Mouse (Mus musculus): ENCODE results near the gene Pde11a. TPM values are rescaled to one million over a fixed set of nuclear protein-coding genes. Genes with fewer than 3 reads are reported as not detected.

The Pde11a gene
- 0.12 TPM in 1 of 2 replicates, not detected in the other for polyA plus RNA-seq (2014; fragmentation: Nextera tagmentation; extraction: Ambion mirVana)

- DNase-seq (ENCODE audit: low spot score, missing footprints): peak; percentile 90
- Histone ChIP-seq H3K4me2 (peak within 1 kb of the TSS; percentile 91), H3K4me3 (ENCODE audit: low read depth, low read length) (peak within 1 kb of the TSS; percentile 38), H3K9me3 (ENCODE audit: control insufficient read depth, low read length) (no peaks in the 10 kb centered on the region), H3K9ac (ENCODE audit: low read length) (peak within 1 kb of the TSS; percentile 49), H3K36me3 (ENCODE audit: control insufficient read depth, insufficient read depth, low read length) (no peaks in the 10 kb centered on the region), H3K4me1 (ENCODE audit: control insufficient read depth, insufficient read depth, low read length) (peaks cover 3% of the 10 kb centered on the region), H3K27ac (ENCODE audit: low read depth, low read length) (no peak within 1 kb of the TSS), H3K27me3 (ENCODE audit: control insufficient read depth, insufficient read depth, low read length) (peaks cover 8% of the 10 kb centered on the region)
- WGBS: 17% methylated on average over 41 of the region's 41 CpGs
- peak; percentile 78 for ATAC-seq (ENCODE audit: low FRiP score)
Measured at GRCm38 (mm10) chr2:76338215-76339156, at the start of gene Pde11a. TSS of gene Pde11a (minus strand) at chr2:76338774.

- Histone ChIP-seq H3K27ac (ENCODE audit: low read depth, low read length) (no peak overlapping the region), H3K27me3 (ENCODE audit: control insufficient read depth, insufficient read depth, low read length) (no peaks in the 10 kb centered on the region), H3K4me2 (no peak overlapping the region), H3K36me3 (ENCODE audit: control insufficient read depth, insufficient read depth, low read length) (peaks cover 3% of the 10 kb centered on the region), H3K4me3 (ENCODE audit: low read depth, low read length) (no peak overlapping the region), H3K9me3 (ENCODE audit: control insufficient read depth, low read length) (no peaks in the 10 kb centered on the region), H3K4me1 (ENCODE audit: control insufficient read depth, insufficient read depth, low read length) (no peaks in the 10 kb centered on the region; the same call in 1 of the 2 replicates), H3K9ac (ENCODE audit: low read length) (no peak overlapping the region)
- ATAC-seq (ENCODE audit: low FRiP score) (no peak), DNase-seq (ENCODE audit: low spot score, missing footprints) (peak; percentile 67)
Measured at GRCm38 (mm10) chr2:76386531-76386930, 48.0 kb upstream of the Pde11a start.

DNA sequence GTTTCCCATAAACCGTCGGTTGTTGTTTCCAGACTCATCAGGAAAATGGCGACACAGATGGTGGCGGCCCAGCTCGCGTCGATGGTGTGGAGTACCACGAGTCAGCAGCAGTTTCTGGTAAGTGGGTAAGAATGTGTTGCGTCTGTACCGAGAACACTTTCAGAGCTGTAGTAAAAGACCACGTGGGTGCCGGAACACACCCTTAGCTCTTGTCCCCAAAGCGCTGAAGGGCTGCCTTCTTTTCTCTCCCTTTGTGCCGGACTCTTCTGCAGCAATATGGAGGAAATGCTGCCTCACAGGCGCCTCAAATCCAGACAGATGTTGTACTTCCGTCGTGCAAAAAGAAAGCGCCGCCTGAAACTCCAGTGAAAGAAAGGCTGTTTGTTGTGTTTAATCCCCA is 40.1 kb upstream of the Pde11a start:
- H3K4me2 ChIP-seq: no peak overlapping the region
- no peak overlapping the region for H3K27ac ChIP-seq (ENCODE audit: low read depth, low read length)
- H3K9ac ChIP-seq (ENCODE audit: low read length): no peak overlapping the region
- 96% methylated on average over 19 of the region's 19 CpGs for WGBS
- DNase-seq (ENCODE audit: low spot score, missing footprints) (no peak), ATAC-seq (ENCODE audit: low FRiP score) (no peak)
- H3K9me3 ChIP-seq (ENCODE audit: control insufficient read depth, low read length): no peaks in the 10 kb centered on the region
- peaks cover 13% of the 10 kb centered on the region for H3K36me3 ChIP-seq (ENCODE audit: control insufficient read depth, insufficient read depth, low read length)
- H3K4me3 ChIP-seq (ENCODE audit: low read depth, low read length): no peak overlapping the region
- H3K4me1 ChIP-seq (ENCODE audit: control insufficient read depth, insufficient read depth, low read length): no peaks in the 10 kb centered on the region
- H3K27me3 ChIP-seq (ENCODE audit: control insufficient read depth, insufficient read depth, low read length): no peaks in the 10 kb centered on the region

- DNase-seq (ENCODE audit: low spot score, missing footprints): no peak
- Histone ChIP-seq H3K4me1 (ENCODE audit: control insufficient read depth, insufficient read depth, low read length) (peaks cover 7% of the 10 kb centered on the region), H3K4me2 (no peak overlapping the region), H3K36me3 (ENCODE audit: control insufficient read depth, insufficient read depth, low read length) (peaks cover 15% of the 10 kb centered on the region), H3K27me3 (ENCODE audit: control insufficient read depth, insufficient read depth, low read length) (no peaks in the 10 kb centered on the region), H3K9me3 (ENCODE audit: control insufficient read depth, low read length) (no peaks in the 10 kb centered on the region), H3K9ac (ENCODE audit: low read length) (no peak overlapping the region), H3K4me3 (ENCODE audit: low read depth, low read length) (no peak overlapping the region), H3K27ac (ENCODE audit: low read depth, low read length) (no peak overlapping the region)
- WGBS: 93% methylated on average over 6 of the region's 6 CpGs
- no peak for ATAC-seq (ENCODE audit: low FRiP score)
Measured at GRCm38 (mm10) chr2:76374544-76375206, 36.1 kb upstream of the Pde11a start.

DNA sequence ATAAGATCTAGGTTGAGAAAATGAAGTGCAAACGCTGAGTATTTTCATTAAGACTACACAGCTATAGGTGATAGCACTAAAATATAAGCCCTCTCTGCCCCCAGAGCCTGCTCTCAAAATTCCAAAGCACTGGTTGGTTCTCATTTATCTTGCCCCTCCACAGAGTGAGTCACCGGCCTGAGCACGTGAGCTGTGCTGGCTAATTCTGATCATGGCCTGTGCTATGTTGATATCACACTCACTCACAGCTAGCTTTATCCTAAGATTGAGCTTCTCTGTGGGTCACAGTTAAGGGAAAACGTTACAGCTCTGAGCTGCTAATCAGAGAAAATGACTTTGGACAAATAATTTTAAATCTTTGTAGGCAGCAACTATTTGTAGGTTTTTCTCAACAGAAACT is 33.7 kb upstream of the Pde11a start:
- ATAC-seq (ENCODE audit: low FRiP score): no peak
- H3K27ac ChIP-seq (ENCODE audit: low read depth, low read length): no peak overlapping the region; the same call in 1 of the 2 replicates
- WGBS: 93% methylated on average over 4 of the region's 4 CpGs
- H3K36me3 ChIP-seq (ENCODE audit: control insufficient read depth, insufficient read depth, low read length): peaks cover 8% of the 10 kb centered on the region
- no peaks in the 10 kb centered on the region for H3K27me3 ChIP-seq (ENCODE audit: control insufficient read depth, insufficient read depth, low read length)
- H3K4me2 ChIP-seq: no peak overlapping the region
- H3K9ac ChIP-seq (ENCODE audit: low read length): no peak overlapping the region
- H3K4me1 ChIP-seq (ENCODE audit: control insufficient read depth, insufficient read depth, low read length): peaks cover 7% of the 10 kb centered on the region
- DNase-seq (ENCODE audit: low spot score, missing footprints): no peak
- H3K4me3 ChIP-seq (ENCODE audit: low read depth, low read length): no peak overlapping the region
- H3K9me3 ChIP-seq (ENCODE audit: control insufficient read depth, low read length): no peaks in the 10 kb centered on the region

DNA sequence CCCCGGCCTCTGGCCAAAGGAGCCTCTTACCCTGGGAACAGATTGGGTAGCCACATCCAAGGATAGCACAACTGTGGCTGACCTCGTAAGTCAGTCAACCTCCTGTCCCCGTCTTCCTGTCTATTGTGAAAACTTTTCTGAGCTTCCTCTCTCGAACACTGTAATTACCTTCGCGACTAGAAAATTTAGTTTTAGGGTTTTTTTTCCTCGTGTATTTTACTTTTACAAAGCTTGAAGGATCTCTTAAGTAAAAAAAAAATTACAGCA is 32.0 kb upstream of the Pde11a start:
- Histone ChIP-seq H3K9ac (ENCODE audit: low read length) (peak overlapping the region; percentile 91), H3K9me3 (ENCODE audit: control insufficient read depth, low read length) (no peaks in the 10 kb centered on the region), H3K36me3 (ENCODE audit: control insufficient read depth, insufficient read depth, low read length) (peaks cover 3% of the 10 kb centered on the region), H3K4me3 (ENCODE audit: low read depth, low read length) (peak overlapping the region; percentile 96), H3K4me2 (peak overlapping the region; percentile 90), H3K27me3 (ENCODE audit: control insufficient read depth, insufficient read depth, low read length) (no peaks in the 10 kb centered on the region), H3K4me1 (ENCODE audit: control insufficient read depth, insufficient read depth, low read length) (peaks cover 7% of the 10 kb centered on the region), H3K27ac (ENCODE audit: low read depth, low read length) (no peak overlapping the region)
- 6% methylated on average over 7 of the region's 7 CpGs for WGBS
- DNase-seq (ENCODE audit: low spot score, missing footprints) (no peak), ATAC-seq (ENCODE audit: low FRiP score) (no peak)

DNA sequence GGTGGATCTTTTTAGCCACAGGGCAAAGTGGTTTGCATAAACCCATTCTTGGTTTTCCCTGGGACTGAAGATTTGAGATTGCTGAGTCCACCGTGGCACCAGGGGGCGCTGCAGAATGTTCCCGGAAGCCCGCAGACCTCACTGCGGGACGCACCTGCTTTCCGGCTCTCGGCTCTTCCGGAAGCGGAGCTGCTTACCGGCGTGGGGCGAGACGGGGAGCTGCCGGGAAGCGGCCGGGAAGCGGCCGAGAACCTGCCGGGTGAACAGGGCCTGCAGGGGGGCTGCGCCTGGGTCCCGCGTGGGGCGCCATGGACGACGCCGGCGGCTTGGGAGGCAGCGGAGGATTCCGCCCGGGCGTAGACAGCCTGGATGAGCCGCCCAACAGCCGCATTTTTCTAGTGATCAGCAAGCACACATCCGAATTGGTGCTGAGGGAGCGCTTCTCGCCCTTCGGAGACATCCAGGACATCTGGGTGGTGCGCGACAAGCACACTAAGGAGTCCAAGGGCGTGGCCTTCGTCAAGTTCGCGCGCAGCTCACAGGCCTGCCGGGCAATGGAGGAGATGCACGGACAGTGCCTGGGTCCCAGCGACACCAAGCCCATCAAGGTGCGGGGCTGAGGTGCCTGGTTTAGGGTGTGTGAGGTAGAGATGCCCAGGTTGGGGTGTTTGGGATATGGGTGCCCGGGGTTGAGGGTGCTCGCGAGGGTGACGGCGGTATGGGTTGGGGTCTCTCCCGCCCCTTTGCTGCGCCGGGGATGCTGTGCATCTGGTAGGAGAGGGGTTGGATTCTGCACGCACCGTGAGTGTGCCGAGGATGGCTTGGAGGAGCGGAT is 31.5 kb upstream of the Pde11a start, which contains the start of gene Rbm45:
TSS of gene Rbm45 (plus strand) at position 164 of the 835 bp plus-strand sequence.
- no peaks in the 10 kb centered on the region for H3K9me3 ChIP-seq (ENCODE audit: control insufficient read depth, low read length)
- ATAC-seq (ENCODE audit: low FRiP score): peak; percentile 89
- under 1% methylated on average over 58 of the region's 61 CpGs for WGBS

GRCm38 (mm10) chr2:76368861-76369660 is 30.5 kb upstream of the Pde11a start:
- Histone ChIP-seq H3K4me2 (no peak overlapping the region), H3K27ac (ENCODE audit: low read depth, low read length) (no peak overlapping the region), H3K36me3 (ENCODE audit: control insufficient read depth, insufficient read depth, low read length) (peaks cover 3% of the 10 kb centered on the region; the same call in 1 of the 2 replicates), H3K4me1 (ENCODE audit: control insufficient read depth, insufficient read depth, low read length) (peaks cover 7% of the 10 kb centered on the region), H3K9ac (ENCODE audit: low read length) (no peak overlapping the region), H3K27me3 (ENCODE audit: control insufficient read depth, insufficient read depth, low read length) (no peaks in the 10 kb centered on the region), H3K9me3 (ENCODE audit: control insufficient read depth, low read length) (no peaks in the 10 kb centered on the region), H3K4me3 (ENCODE audit: low read depth, low read length) (no peak overlapping the region)
- ATAC-seq (ENCODE audit: low FRiP score) (peak; percentile 1; the same call in 1 of the 2 replicates), DNase-seq (ENCODE audit: low spot score, missing footprints) (no peak)
- WGBS: 78% methylated on average over 12 of the region's 13 CpGs

More for the DNA sequence above, 31.5 kb upstream of the Pde11a start, which contains the start of gene Rbm45:
- H3K36me3 ChIP-seq (ENCODE audit: control insufficient read depth, insufficient read depth, low read length): peaks cover 3% of the 10 kb centered on the region; the same call in 1 of the 2 replicates
- DNase-seq (ENCODE audit: low spot score, missing footprints): peak; percentile 99
- peak within 1 kb of the TSS; percentile 96 for H3K4me3 ChIP-seq (ENCODE audit: low read depth, low read length)
- peaks cover 7% of the 10 kb centered on the region for H3K4me1 ChIP-seq (ENCODE audit: control insufficient read depth, insufficient read depth, low read length)
- H3K9ac ChIP-seq (ENCODE audit: low read length): peak within 1 kb of the TSS; percentile 91
- no peaks in the 10 kb centered on the region for H3K27me3 ChIP-seq (ENCODE audit: control insufficient read depth, insufficient read depth, low read length)
- H3K27ac ChIP-seq (ENCODE audit: low read depth, low read length): no peak within 1 kb of the TSS; the same call in 1 of the 2 replicates
- H3K4me2 ChIP-seq: peak within 1 kb of the TSS; percentile 90

All from midbrain, embryonic 11.5 days (tissue).